Mouse (Mus musculus) intestine, embryonic 16.5 days (tissue): ENCODE measurements around the gene Ptch1. TPM values are rescaled to one million over a fixed set of nuclear protein-coding genes. Genes with fewer than 3 reads are reported as not detected.

Experiments
- ATAC-seq: fragments of 200-750 bp; cut with Nextera tagmentation; 2 replicates; pipeline ENCODE4 v1.8.0; 2017; ENCODE audit warnings: moderate TSS enrichment, moderate library complexity
- H3K27ac ChIP-seq: fragments of 300-500 bp; sonication (generic); 2 replicates; pipeline ENCODE4 v1.5.1; 2014; ENCODE audit warnings: mild to moderate bottlenecking, low read length
- H3K27me3 ChIP-seq: fragments of 300-500 bp; sonication (generic); replicated peaks from 2 replicates; pipeline ENCODE4 v1.6.1; 2014; ENCODE audit warnings: low read length, control low read depth, mixed read lengths; ENCODE audit not compliant: control insufficient read depth, insufficient read depth
- H3K36me3 ChIP-seq: fragments of 300-500 bp; sonication (generic); 2 replicates; pipeline ENCODE4 v1.6.1; 2014; ENCODE audit warnings: low read length, control low read depth; ENCODE audit not compliant: control insufficient read depth, insufficient read depth
- H3K4me1 ChIP-seq: fragments of 300-500 bp; sonication (generic); 2 replicates; pipeline ENCODE4 v1.6.1; 2014; ENCODE audit warnings: low read length, control low read depth, mixed read lengths; ENCODE audit not compliant: control insufficient read depth, insufficient read depth
- H3K4me2 ChIP-seq: fragments of 300-500 bp; sonication (generic); 2 replicates; pipeline ENCODE4 v1.6.1; 2014; ENCODE audit warnings: low read depth, low read length, control low read depth
- H3K4me3 ChIP-seq: fragments of 300-500 bp; sonication (generic); 2 replicates; pipeline ENCODE4 v1.5.1; 2014; ENCODE audit warnings: mild to moderate bottlenecking, low read length
- H3K9ac ChIP-seq: fragments of 300-500 bp; sonication (generic); 2 replicates; pipeline ENCODE4 v1.6.1; 2014; ENCODE audit warnings: low read depth, low read length
- H3K9me3 ChIP-seq: fragments of 300-500 bp; sonication (generic); 2 replicates; pipeline ENCODE4 v1.6.1; 2016; ENCODE audit warnings: low read length, control low read depth; ENCODE audit not compliant: control insufficient read depth
- WGBS: fragments of 180-500 bp; shearing (Covaris S2); extraction: QIAGEN DNeasy Blood & Tissue Kit; methylation state at CpG from one replicate; pipeline ENCODE4 v1.1.7; 2014; 5-methylcytosine and 5-hydroxymethylcytosine counted together
- polyA plus RNA-seq: library from polyadenylated mRNA; unstranded; fragments of >200 nt; fragmentation: Nextera tagmentation; extraction: Ambion mirVana; gene quantifications from 2 replicates; pipeline ENCODE4 v1.2.1, GENCODE M21; 2015

The Ptch1 gene
- polyA plus RNA-seq, 1 experiment from 2014 or later: 24.5 TPM

- no peak for ATAC-seq
- peaks cover 43% of the 10 kb centered on the region for H3K4me1 ChIP-seq
- H3K36me3 ChIP-seq: peaks cover 24% of the 10 kb centered on the region
- H3K9me3 ChIP-seq: no peaks in the 10 kb centered on the region
- no peaks in the 10 kb centered on the region for H3K27me3 ChIP-seq
- WGBS: 35% methylated on average over 2 of the region's 2 CpGs
- peak overlapping the region; percentile 38 for H3K27ac ChIP-seq
- H3K4me3 ChIP-seq: no peak overlapping the region
- H3K4me2 ChIP-seq: no peak overlapping the region
- 0 out of 2 replicates have a peak overlapping the region, but pooled peaks have one; percentile 16 for H3K9ac ChIP-seq
Measured at GRCm38 (mm10) chr13:63528852-63529251, 44.5 kb downstream of the Ptch1 start.

GRCm38 (mm10) chr13:63528164-63528675, 45.2 kb downstream of the Ptch1 start:
- Histone ChIP-seq H3K36me3 (peaks cover 22% of the 10 kb centered on the region), H3K9ac (no peak overlapping the region), H3K27ac (peak overlapping the region; percentile 38), H3K4me1 (peaks cover 45% of the 10 kb centered on the region), H3K9me3 (no peaks in the 10 kb centered on the region), H3K4me3 (no peak overlapping the region), H3K4me2 (no peak overlapping the region), H3K27me3 (no peaks in the 10 kb centered on the region)
- WGBS: 30% methylated on average over 5 of the region's 5 CpGs
- no peak for ATAC-seq

- H3K9me3 ChIP-seq: no peaks in the 10 kb centered on the region
- H3K27me3 ChIP-seq: no peaks in the 10 kb centered on the region
- H3K4me2 ChIP-seq: no peak overlapping the region
- peak; percentile 47 for ATAC-seq
- WGBS: 42% methylated on average over 11 of the region's 11 CpGs
- H3K36me3 ChIP-seq: peaks cover 8% of the 10 kb centered on the region
- H3K4me1 ChIP-seq: peaks cover 46% of the 10 kb centered on the region
- no peak overlapping the region for H3K4me3 ChIP-seq
- 0 out of 2 replicates have a peak overlapping the region, but pooled peaks have one; percentile 33 for H3K9ac ChIP-seq
- peak overlapping the region; percentile 69 for H3K27ac ChIP-seq
Measured at GRCm38 (mm10) chr13:63525571-63526197, 47.7 kb downstream of the Ptch1 start.

GRCm38 (mm10) chr13:63524608-63525570, 48.5 kb downstream of the Ptch1 start:
- Histone ChIP-seq H3K4me1 (peaks cover 46% of the 10 kb centered on the region), H3K9ac (no peak overlapping the region), H3K27ac (peak overlapping the region; percentile 75), H3K9me3 (no peaks in the 10 kb centered on the region), H3K27me3 (no peaks in the 10 kb centered on the region), H3K4me2 (no peak overlapping the region), H3K4me3 (no peak overlapping the region), H3K36me3 (peaks cover 10% of the 10 kb centered on the region)
- 42% methylated on average over 25 of the region's 25 CpGs for WGBS
- peak; percentile 25 for ATAC-seq

GRCm38 (mm10) chr13:63524061-63524460, 49.3 kb downstream of the Ptch1 start:
- Histone ChIP-seq H3K36me3 (peaks cover 17% of the 10 kb centered on the region), H3K9me3 (no peaks in the 10 kb centered on the region), H3K27me3 (no peaks in the 10 kb centered on the region), H3K27ac (peak overlapping the region; percentile 75), H3K4me3 (no peak overlapping the region), H3K4me2 (no peak overlapping the region), H3K9ac (no peak overlapping the region), H3K4me1 (peaks cover 42% of the 10 kb centered on the region)
- WGBS: 51% methylated on average over 2 of the region's 2 CpGs
- 0 out of 2 replicates have a peak, but pooled peaks have one; percentile 4 for ATAC-seq

- Histone ChIP-seq H3K27ac (peak overlapping the region; percentile 75), H3K9ac (0 out of 2 replicates have a peak overlapping the region, but pooled peaks have one; percentile 19), H3K36me3 (peaks cover 25% of the 10 kb centered on the region), H3K9me3 (no peaks in the 10 kb centered on the region), H3K4me2 (no peak overlapping the region), H3K27me3 (no peaks in the 10 kb centered on the region), H3K4me3 (no peak overlapping the region), H3K4me1 (peaks cover 29% of the 10 kb centered on the region)
- 34% methylated on average over 10 of the region's 10 CpGs for WGBS
- peak; percentile 37 for ATAC-seq
Measured at GRCm38 (mm10) chr13:63522832-63523231, 50.6 kb downstream of the Ptch1 start.

- no peaks in the 10 kb centered on the region for H3K9me3 ChIP-seq
- H3K36me3 ChIP-seq: peaks cover 20% of the 10 kb centered on the region
- no peak for ATAC-seq
- H3K27ac ChIP-seq: no peak overlapping the region
- H3K4me3 ChIP-seq: no peak overlapping the region
- H3K4me1 ChIP-seq: peaks cover 12% of the 10 kb centered on the region
- no peaks in the 10 kb centered on the region for H3K27me3 ChIP-seq
- H3K9ac ChIP-seq: no peak overlapping the region
- WGBS: 85% methylated on average over 6 of the region's 6 CpGs
- no peak overlapping the region for H3K4me2 ChIP-seq
Measured at GRCm38 (mm10) chr13:63520110-63520509, 53.3 kb downstream of the Ptch1 start.

GRCm38 (mm10) chr13:63516535-63516934, 56.9 kb downstream of the Ptch1 start:
- Histone ChIP-seq H3K4me3 (no peak overlapping the region), H3K4me2 (no peak overlapping the region), H3K36me3 (peaks cover 31% of the 10 kb centered on the region), H3K9ac (no peak overlapping the region), H3K27ac (no peak overlapping the region; the same call in 1 of the 2 replicates), H3K4me1 (0 out of 2 replicates have a peak, but pooled peaks cover 4% of the 10 kb centered on the region), H3K27me3 (no peaks in the 10 kb centered on the region), H3K9me3 (no peaks in the 10 kb centered on the region)
- WGBS: 62% methylated on average over 2 of the region's 2 CpGs
- ATAC-seq: no peak

- ATAC-seq: peak; percentile 47
Measured at GRCm38 (mm10) chr13:63515542-63515941, 57.9 kb downstream of the Ptch1 start.

More at GRCm38 (mm10) chr13:63515542-63515941, 57.9 kb downstream of the Ptch1 start:
- Histone ChIP-seq H3K36me3 (peaks cover 33% of the 10 kb centered on the region), H3K4me1 (0 out of 2 replicates have a peak, but pooled peaks cover 4% of the 10 kb centered on the region), H3K4me2 (no peak overlapping the region), H3K9ac (no peak overlapping the region), H3K9me3 (no peaks in the 10 kb centered on the region), H3K4me3 (no peak overlapping the region), H3K27ac (peak overlapping the region; percentile 4), H3K27me3 (no peaks in the 10 kb centered on the region)
- 45% methylated on average over 5 of the region's 5 CpGs for WGBS
